Mouse (Mus musculus): ENCODE data around the gene Ttbk2. TPM values are rescaled to one million over a fixed set of nuclear protein-coding genes. Genes with fewer than 3 reads are reported as not detected.

Ttbk2 gene
- total RNA-seq, 1 experiment from 2014 or later: 15.1 TPM

Other genes starting within 250 kb of the Ttbk2 start
- gene Haus2, start 241.2 kb downstream of the Ttbk2 start, total RNA-seq (2021): 14.8 and 15.5 TPM in 2 replicates
- 15.6 and 27.9 TPM in 2 replicates for gene Lrrc57, start 241.1 kb downstream of the Ttbk2 start, total RNA-seq (2021)
- gene Stard9, start 221.5 kb downstream of the Ttbk2 start, total RNA-seq (2021): 20.0 and 31.6 TPM in 2 replicates
- gene Cdan1, start 476 bp downstream of the Ttbk2 start, total RNA-seq (2021): 29.0 and 30.4 TPM in 2 replicates
- gene Ubr1, start 120.1 kb upstream of the Ttbk2 start, total RNA-seq (2021): 27.7 and 40.6 TPM in 2 replicates
- gene Tmem62, start 126.4 kb upstream of the Ttbk2 start, total RNA-seq (2021): 26.7 and 27.9 TPM in 2 replicates
- gene Ccndbp1, start 157.8 kb upstream of the Ttbk2 start, total RNA-seq (2021): 48.2 and 51.3 TPM in 2 replicates
- not detected in 2 replicates for gene Epb42, start 186.5 kb upstream of the Ttbk2 start, total RNA-seq (2021)
- not detected in 2 replicates for gene Tgm5, start 235.2 kb upstream of the Ttbk2 start, total RNA-seq (2021)

Data from adrenal gland, postnatal 25 days (tissue).